Mouse (Mus musculus) hindbrain, postnatal 0 days (tissue): Measurements from ENCODE around the gene Mad2l1bp. TPM values are rescaled to one million over a fixed set of nuclear protein-coding genes. Genes with fewer than 3 reads are reported as not detected.

ENCODE experiments used
- ATAC-seq: fragments of 200-750 bp; cut with Nextera tagmentation; 2 replicates; pipeline ENCODE4 v1.8.0; 2017; ENCODE audit warnings: mild to moderate bottlenecking, moderate TSS enrichment, moderate library complexity
- DNase-seq: peaks from one replicate; pipeline ENCODE4 v3.0.0-alpha.2; 2015; ENCODE audit warnings: low spot score
- H3K27ac ChIP-seq: fragments of 300-500 bp; sonication (generic); 2 replicates; pipeline ENCODE4 v1.5.1; 2014; ENCODE audit warnings: mild to moderate bottlenecking
- H3K27me3 ChIP-seq: fragments of 300-500 bp; sonication (generic); 2 replicates; pipeline ENCODE4 v1.6.1; 2014; ENCODE audit warnings: low read length, mixed read lengths; ENCODE audit not compliant: insufficient read depth
- H3K36me3 ChIP-seq: fragments of 300-500 bp; sonication (generic); 2 replicates; pipeline ENCODE4 v1.6.1; 2014; ENCODE audit warnings: low read length, mixed read lengths; ENCODE audit not compliant: insufficient read depth
- H3K4me1 ChIP-seq: fragments of 300-500 bp; sonication (generic); 2 replicates; pipeline ENCODE4 v1.6.1; 2014; ENCODE audit warnings: antibody characterized with exemption, low read length, mixed read lengths; ENCODE audit not compliant: insufficient read depth
- H3K4me2 ChIP-seq: fragments of 300-500 bp; sonication (generic); 2 replicates; pipeline ENCODE4 v1.6.1; 2014; ENCODE audit warnings: low read depth, mild to moderate bottlenecking, low read length, moderate library complexity, mixed read lengths
- H3K4me3 ChIP-seq: fragments of 300-500 bp; sonication (generic); 2 replicates; pipeline ENCODE4 v1.5.1; 2014; ENCODE audit warnings: low read length
- H3K9ac ChIP-seq: fragments of 300-500 bp; sonication (generic); replicated peaks from 2 replicates; pipeline ENCODE4 v1.6.1; 2014; ENCODE audit warnings: mild to moderate bottlenecking, low read length, moderate library complexity, mixed read lengths
- H3K9me3 ChIP-seq: fragments of 300-500 bp; sonication (generic); 2 replicates; pipeline ENCODE4 v1.6.1; 2016; ENCODE audit warnings: low read length, mixed read lengths
- CTCF ChIP-seq: IDR thresholded peaks from 2 replicates; pipeline ENCODE4 v1.5.1; 2016; ENCODE audit warnings: antibody characterized with exemption, control low read depth, low read depth
- WGBS: fragments of 180-500 bp; shearing (Covaris S2); extraction: QIAGEN DNeasy Blood & Tissue Kit; methylation state at CpG from one replicate; pipeline ENCODE4 v1.1.7; 2014; 5-methylcytosine and 5-hydroxymethylcytosine counted together
- polyA plus RNA-seq: library from polyadenylated mRNA; unstranded; fragments of >200 nt; fragmentation: Nextera tagmentation; extraction: Ambion mirVana; gene quantifications from 2 replicates; pipeline ENCODE4 v1.2.1, GENCODE M21; 2015
- total RNA-seq: library from RNA; depleted of rRNA; stranded (reverse); fragments of >200 nt; gene quantifications from 2 replicates; pipeline ENCODE4 v1.2.3, GENCODE M21; 2014

The Mad2l1bp gene
- total and polyA plus RNA-seq, 2 experiments from 2014 or later = 10.2 to 17.5 TPM

GRCm38 (mm10) chr17:46170538-46170937 is 17.2 kb upstream of the Mad2l1bp start:
- Histone ChIP-seq H3K36me3 (peaks cover 38% of the 10 kb centered on the region), H3K4me1 (no peaks in the 10 kb centered on the region), H3K9me3 (no peaks in the 10 kb centered on the region), H3K27me3 (no peaks in the 10 kb centered on the region), H3K4me3 (no peak overlapping the region), H3K9ac (no peak overlapping the region), H3K4me2 (no peak overlapping the region), H3K27ac (no peak overlapping the region)
- peak; percentile 66 for DNase-seq
- TF ChIP-seq CTCF = peak; percentile 72
- WGBS = 77% methylated on average over 3 of the region's 3 CpGs
- ATAC-seq = no peak

GRCm38 (mm10) chr17:46168768-46169167 is 15.4 kb upstream of the Mad2l1bp start:
- Histone ChIP-seq H3K27ac (no peak overlapping the region), H3K4me2 (no peak overlapping the region), H3K9ac (no peak overlapping the region), H3K4me1 (no peaks in the 10 kb centered on the region), H3K36me3 (peaks cover 54% of the 10 kb centered on the region), H3K27me3 (no peaks in the 10 kb centered on the region), H3K4me3 (no peak overlapping the region), H3K9me3 (no peaks in the 10 kb centered on the region)
- no peak for DNase-seq
- ATAC-seq = no peak
- no peak for TF ChIP-seq CTCF
- WGBS = 91% methylated on average over 5 of the region's 5 CpGs

GRCm38 (mm10) chr17:46168318-46168717 is 15.0 kb upstream of the Mad2l1bp start:
- WGBS = 48% methylated on average over 5 of the region's 5 CpGs
- TF ChIP-seq CTCF = no peak
- Histone ChIP-seq H3K4me3 (no peak overlapping the region), H3K4me1 (peaks cover under 1% of the 10 kb centered on the region; the same call in 1 of the 2 replicates), H3K9ac (no peak overlapping the region), H3K36me3 (peaks cover 54% of the 10 kb centered on the region), H3K9me3 (no peaks in the 10 kb centered on the region), H3K27me3 (no peaks in the 10 kb centered on the region), H3K4me2 (no peak overlapping the region), H3K27ac (no peak overlapping the region)
- ATAC-seq (no peak), DNase-seq (no peak)

- ATAC-seq (no peak), DNase-seq (peak; percentile 30)
- Histone ChIP-seq H3K9me3 (no peaks in the 10 kb centered on the region), H3K4me2 (no peak overlapping the region), H3K4me3 (no peak overlapping the region), H3K36me3 (peaks cover 43% of the 10 kb centered on the region), H3K27ac (no peak overlapping the region), H3K4me1 (peaks cover 3% of the 10 kb centered on the region; the same call in 1 of the 2 replicates), H3K27me3 (no peaks in the 10 kb centered on the region), H3K9ac (peak overlapping the region; percentile 28; the same call in 1 of the 2 replicates)
- peak; percentile 61 for TF ChIP-seq CTCF
- WGBS = 78% methylated on average over 11 of the region's 11 CpGs
Observed at GRCm38 (mm10) chr17:46167014-46167413, 13.7 kb upstream of the Mad2l1bp start.

- Histone ChIP-seq H3K4me2 (no peak overlapping the region), H3K27me3 (no peaks in the 10 kb centered on the region), H3K9ac (peak overlapping the region; percentile 28; the same call in 1 of the 2 replicates), H3K9me3 (no peaks in the 10 kb centered on the region), H3K4me1 (peaks cover 3% of the 10 kb centered on the region; the same call in 1 of the 2 replicates), H3K4me3 (no peak overlapping the region), H3K36me3 (peaks cover 43% of the 10 kb centered on the region), H3K27ac (no peak overlapping the region)
- TF ChIP-seq CTCF = no peak
- DNase-seq (no peak), ATAC-seq (no peak)
- 81% methylated on average over 5 of the region's 5 CpGs for WGBS
Observed at GRCm38 (mm10) chr17:46166270-46166669, 12.9 kb upstream of the Mad2l1bp start.

GRCm38 (mm10) chr17:46165460-46165859 is 12.1 kb upstream of the Mad2l1bp start:
- Histone ChIP-seq H3K4me2 (no peak overlapping the region), H3K9ac (no peak overlapping the region), H3K27ac (no peak overlapping the region), H3K4me3 (no peak overlapping the region), H3K9me3 (no peaks in the 10 kb centered on the region), H3K36me3 (peaks cover 43% of the 10 kb centered on the region), H3K27me3 (no peaks in the 10 kb centered on the region), H3K4me1 (peaks cover 3% of the 10 kb centered on the region; the same call in 1 of the 2 replicates)
- DNase-seq (no peak), ATAC-seq (no peak)
- TF ChIP-seq CTCF = no peak
- 88% methylated on average over 12 of the region's 12 CpGs for WGBS

- Histone ChIP-seq H3K27ac (no peak overlapping the region), H3K9me3 (no peaks in the 10 kb centered on the region), H3K36me3 (peaks cover 43% of the 10 kb centered on the region), H3K4me3 (no peak overlapping the region), H3K4me2 (no peak overlapping the region), H3K9ac (no peak overlapping the region), H3K4me1 (peaks cover 3% of the 10 kb centered on the region; the same call in 1 of the 2 replicates), H3K27me3 (no peaks in the 10 kb centered on the region)
- TF ChIP-seq CTCF = no peak
- 94% methylated on average over 10 of the region's 10 CpGs for WGBS
- DNase-seq (no peak), ATAC-seq (no peak)
Observed at GRCm38 (mm10) chr17:46164791-46165190, 11.4 kb upstream of the Mad2l1bp start.
